Mouse (Mus musculus) stomach, postnatal 0 days (tissue): ENCODE data around the gene Azin2.

Source experiments
- CTCF ChIP-seq: IDR thresholded peaks from 2 replicates; pipeline ENCODE4 v1.5.1; 2016; ENCODE audit warnings: antibody characterized with exemption, low read depth, mild to moderate bottlenecking, moderate library complexity
- EP300 ChIP-seq: optimal IDR thresholded peaks from 2 replicates; pipeline ENCODE3; 2016; ENCODE audit warnings: antibody characterized with exemption

DNA sequence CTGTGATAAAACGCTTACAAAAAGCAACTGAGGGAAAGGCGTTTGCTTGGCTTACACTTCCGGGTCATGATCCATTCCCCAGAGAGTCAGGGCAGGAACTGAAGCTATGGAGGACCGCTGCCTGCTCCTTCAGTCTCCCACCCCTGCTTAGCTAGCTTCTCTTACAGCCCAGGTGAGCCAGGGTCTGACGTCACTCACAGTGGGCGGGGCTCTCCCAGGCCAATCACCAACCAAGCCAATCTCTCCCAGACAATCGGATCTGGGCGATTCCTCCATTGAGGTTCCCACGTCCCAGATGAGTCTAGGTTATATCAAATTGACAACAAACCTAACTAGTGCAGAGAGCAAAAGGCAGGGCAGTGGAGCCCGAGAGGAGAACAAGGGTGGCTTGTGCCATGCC is 43.1 kb downstream of the Azin2 start:
- TF ChIP-seq EP300 (no peak), CTCF (no peak)
